Comparison of ENCODE assay signal across 15 mouse cellular contexts in the genomic region with DNA sequence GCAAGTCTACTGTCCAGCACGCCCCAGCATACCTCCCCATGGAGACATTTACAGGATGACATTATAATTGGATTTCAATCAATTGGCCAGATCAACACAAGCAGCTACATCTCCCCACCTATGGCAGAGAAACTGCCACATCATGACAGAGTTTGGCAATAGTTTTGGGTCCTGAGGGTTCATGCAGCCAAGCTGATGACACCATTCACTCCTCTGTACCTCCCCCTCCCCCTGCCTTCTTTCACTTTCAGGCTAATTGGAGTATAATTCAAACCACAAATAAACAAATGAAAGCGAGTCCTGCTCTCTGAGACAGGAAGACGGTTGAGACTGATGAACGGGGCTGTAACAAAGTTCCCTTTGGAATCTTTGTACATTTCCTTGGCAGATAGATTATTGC.
"Had no signal": no experiment of that assay in that cellular context is flagged by ENCODE, and none has a peak within 500 bp of the region (broad histone marks: within the 10 kb centered on the region; RNA-seq: fewer than 3 reads in every experiment).

No protein-coding gene starts in this region.

- DNase-seq: lung, adult 18-20 months; lung, embryonic 14.5 days; lung, postnatal 4 days; right cerebral cortex, postnatal 14 days; spleen, adult 18-20 months; thymus, adult 18-20 months; thymus, postnatal 14 days; thymus, postnatal 36 days had no signal

- ATAC-seq: midbrain, embryonic 13.5 days; midbrain, embryonic 15.5 days had no signal

- H3K27me3 ChIP-seq: midbrain, embryonic 13.5 days; midbrain, embryonic 15.5 days; neural tube, embryonic 12.5 days had no signal

- H3K4me3 ChIP-seq: megakaryocyte, embryonic 14.5 days; midbrain, embryonic 13.5 days; midbrain, embryonic 15.5 days; neural tube, embryonic 12.5 days; stomach, embryonic 15.5 days had no signal

- H3K9me3 ChIP-seq: midbrain, embryonic 13.5 days; midbrain, embryonic 15.5 days; neural tube, embryonic 12.5 days; stomach, embryonic 15.5 days had no signal

- H3K36me3 ChIP-seq: midbrain, embryonic 13.5 days; midbrain, embryonic 15.5 days; neural tube, embryonic 12.5 days; stomach, embryonic 15.5 days had no signal

- H3K4me1 ChIP-seq: megakaryocyte, embryonic 14.5 days; neural tube, embryonic 12.5 days; stomach, embryonic 15.5 days had no signal

- H3K4me2 ChIP-seq: lung, embryonic 14.5 days; midbrain, embryonic 11.5 days; midbrain, embryonic 13.5 days; midbrain, embryonic 15.5 days; neural tube, embryonic 12.5 days; stomach, embryonic 15.5 days had no signal

- H3K27ac ChIP-seq: liver, embryonic 14.5 days; midbrain, embryonic 13.5 days; midbrain, embryonic 15.5 days; neural tube, embryonic 12.5 days; stomach, embryonic 15.5 days had no signal

- H3K9ac ChIP-seq: liver, embryonic 14.5 days; lung, embryonic 14.5 days; midbrain, embryonic 13.5 days; midbrain, embryonic 15.5 days; neural tube, embryonic 12.5 days; stomach, embryonic 15.5 days had no signal
